Mouse (Mus musculus) lung, embryonic 14.5 days (tissue): ENCODE measurements at regions not wholly inside any gene's neighbourhood (a gene's known extent, or its start where the extent isn't known, plus 50 kb on each side); places are given as distances from the start of the nearest gene placed in this dataset.

ENCODE experiments used
- ATAC-seq: fragments of 200-750 bp; cut with Nextera tagmentation; 2 replicates; pipeline ENCODE4 v1.8.0; 2017; ENCODE audit warnings: mild to moderate bottlenecking, moderate TSS enrichment, moderate library complexity; ENCODE audit not compliant: insufficient read depth
- DNase-seq: peaks from one replicate; pipeline ENCODE4 v3.0.0-alpha.2; 2015
- H3K27ac ChIP-seq: fragments of 300-500 bp; sonication (generic); 2 replicates; pipeline ENCODE4 v1.5.1; 2014; ENCODE audit warnings: low read depth, mild to moderate bottlenecking, moderate library complexity
- H3K27me3 ChIP-seq: fragments of 300-500 bp; sonication (generic); 2 replicates; pipeline ENCODE4 v1.6.1; 2014; ENCODE audit warnings: low read length, control low read depth; ENCODE audit not compliant: insufficient read depth
- H3K36me3 ChIP-seq: fragments of 300-500 bp; sonication (generic); 2 replicates; pipeline ENCODE4 v1.6.1; 2014; ENCODE audit warnings: control low read depth; ENCODE audit not compliant: insufficient read depth
- H3K4me1 ChIP-seq: fragments of 300-500 bp; sonication (generic); 2 replicates; pipeline ENCODE4 v1.6.1; 2014; ENCODE audit warnings: antibody characterized with exemption, control low read depth; ENCODE audit not compliant: insufficient read depth
- H3K4me2 ChIP-seq: fragments of 300-500 bp; sonication (generic); 2 replicates; pipeline ENCODE4 v1.6.1; 2014; ENCODE audit warnings: mild to moderate bottlenecking
- H3K4me3 ChIP-seq: fragments of 300-500 bp; sonication (generic); 2 replicates; pipeline ENCODE4 v1.5.1; 2014; ENCODE audit warnings: low read depth, low read length
- H3K9ac ChIP-seq: fragments of 300-500 bp; sonication (generic); 2 replicates; pipeline ENCODE4 v1.6.1; 2014
- H3K9me3 ChIP-seq: fragments of 300-500 bp; sonication (generic); 2 replicates; pipeline ENCODE4 v1.6.1; 2016; ENCODE audit warnings: low read depth, low read length, control low read depth
- CTCF ChIP-seq: IDR thresholded peaks from 2 replicates; pipeline ENCODE4 v1.5.1; 2016; ENCODE audit warnings: antibody characterized with exemption, low read depth
- WGBS: fragments of 180-500 bp; shearing (Covaris S2); extraction: QIAGEN DNeasy Blood & Tissue Kit; methylation state at CpG from one replicate; pipeline ENCODE4 v1.1.7; 2014; 5-methylcytosine and 5-hydroxymethylcytosine counted together

GRCm38 (mm10) chr8:50802938-50803337, 1959.2 kb upstream of the Tenm3 start:
- Histone ChIP-seq H3K9me3 (no peaks in the 10 kb centered on the region; the same call in 1 of the 2 replicates), H3K4me3 (no peak overlapping the region), H3K9ac (no peak overlapping the region), H3K4me1 (no peaks in the 10 kb centered on the region), H3K27me3 (no peaks in the 10 kb centered on the region), H3K4me2 (no peak overlapping the region), H3K27ac (no peak overlapping the region), H3K36me3 (no peaks in the 10 kb centered on the region)
- no peak for TF ChIP-seq CTCF
- ATAC-seq, result no peak
- WGBS, result 67% methylated on average over 4 of the region's 4 CpGs
- no peak for DNase-seq

- peak; percentile 1 for DNase-seq
- no peak for TF ChIP-seq CTCF
- Histone ChIP-seq H3K27ac (no peak overlapping the region), H3K4me2 (no peak overlapping the region), H3K9me3 (no peaks in the 10 kb centered on the region), H3K36me3 (no peaks in the 10 kb centered on the region), H3K27me3 (no peaks in the 10 kb centered on the region), H3K4me1 (no peaks in the 10 kb centered on the region), H3K9ac (no peak overlapping the region), H3K4me3 (no peak overlapping the region)
- ATAC-seq, result no peak
Observed at GRCm38 (mm10) chr8:50787441-50787840, 1943.7 kb upstream of the Tenm3 start.

- DNase-seq (no peak), ATAC-seq (no peak)
- no peaks in the 10 kb centered on the region for H3K36me3 ChIP-seq
- H3K4me2 ChIP-seq, result no peak overlapping the region
- no peaks in the 10 kb centered on the region for H3K4me1 ChIP-seq
- H3K27ac ChIP-seq, result no peak overlapping the region
- no peaks in the 10 kb centered on the region for H3K27me3 ChIP-seq
- H3K9ac ChIP-seq, result no peak overlapping the region
- no peaks in the 10 kb centered on the region for H3K9me3 ChIP-seq
- no peak overlapping the region for H3K4me3 ChIP-seq
- 68% methylated on average over 4 of the region's 4 CpGs for WGBS
- no peak for TF ChIP-seq CTCF
Observed at GRCm38 (mm10) chr8:50770671-50771070, 1926.9 kb upstream of the Tenm3 start.
